Mouse (Mus musculus) hindbrain, embryonic 12.5 days (tissue): ENCODE data around the gene Ephb1. TPM values are rescaled to one million over a fixed set of nuclear protein-coding genes. Genes with fewer than 3 reads are reported as not detected.

Experiments
- ATAC-seq: fragments of 200-750 bp; cut with Nextera tagmentation; 2 replicates; pipeline ENCODE4 v1.8.0; 2017; ENCODE audit warnings: moderate TSS enrichment; ENCODE audit not compliant: low FRiP score
- H3K27ac ChIP-seq: fragments of 300-500 bp; sonication (generic); 2 replicates; pipeline ENCODE4 v1.5.1; 2016; ENCODE audit warnings: mild to moderate bottlenecking
- H3K27me3 ChIP-seq: fragments of 300-500 bp; sonication (generic); 2 replicates; pipeline ENCODE4 v1.6.1; 2016; ENCODE audit warnings: mild to moderate bottlenecking
- H3K36me3 ChIP-seq: fragments of 300-500 bp; sonication (generic); 2 replicates; pipeline ENCODE4 v1.6.1; 2016; ENCODE audit warnings: mild to moderate bottlenecking
- H3K4me1 ChIP-seq: fragments of 300-500 bp; sonication (generic); 2 replicates; pipeline ENCODE4 v1.6.1; 2016
- H3K4me2 ChIP-seq: fragments of 300-500 bp; sonication (generic); replicated peaks from 2 replicates; pipeline ENCODE4 v1.6.1; 2016; ENCODE audit warnings: mild to moderate bottlenecking
- H3K4me3 ChIP-seq: fragments of 300-500 bp; sonication (generic); 2 replicates; pipeline ENCODE4 v1.5.1; 2016; ENCODE audit warnings: mild to moderate bottlenecking
- H3K9ac ChIP-seq: fragments of 300-500 bp; sonication (generic); 2 replicates; pipeline ENCODE4 v1.6.1; 2016; ENCODE audit warnings: mild to moderate bottlenecking, moderate library complexity
- H3K9me3 ChIP-seq: fragments of 300-500 bp; sonication (generic); replicated peaks from 2 replicates; pipeline ENCODE4 v1.6.1; 2016; ENCODE audit warnings: mild to moderate bottlenecking
- WGBS: fragments of 180-500 bp; shearing (Covaris S2); methylation state at CpG from one replicate; pipeline ENCODE4 v1.1.7; 2016; 5-methylcytosine and 5-hydroxymethylcytosine counted together
- polyA plus RNA-seq: library from polyadenylated mRNA; unstranded; fragments of >200 nt; fragmentation: Nextera tagmentation; extraction: Ambion mirVana; gene quantifications from 2 replicates; pipeline ENCODE4 v1.2.1, GENCODE M21; 2016

The Ephb1 gene
- polyA plus RNA-seq, 1 experiment from 2014 or later, result 30.2 TPM

GRCm38 (mm10) chr9:102297176-102297575 is 57.3 kb downstream of the Ephb1 start:
- Histone ChIP-seq H3K9me3 (0 out of 2 replicates have a peak, but pooled peaks cover 3% of the 10 kb centered on the region), H3K9ac (no peak overlapping the region), H3K4me2 (no peak overlapping the region), H3K27ac (no peak overlapping the region), H3K27me3 (no peaks in the 10 kb centered on the region), H3K4me1 (peaks cover 5% of the 10 kb centered on the region; the same call in 1 of the 2 replicates), H3K4me3 (no peak overlapping the region), H3K36me3 (no peaks in the 10 kb centered on the region)
- 71% methylated on average over 3 of the region's 3 CpGs for WGBS
- no peak for ATAC-seq

GRCm38 (mm10) chr9:102293605-102294004 is 60.9 kb downstream of the Ephb1 start:
- 0 out of 2 replicates have a peak, but pooled peaks cover 3% of the 10 kb centered on the region for H3K9me3 ChIP-seq
- WGBS, result 92% methylated on average over 3 of the region's 3 CpGs
- H3K9ac ChIP-seq, result no peak overlapping the region
- H3K4me2 ChIP-seq, result no peak overlapping the region
- no peak for ATAC-seq
- H3K4me3 ChIP-seq, result no peak overlapping the region
- peaks cover 8% of the 10 kb centered on the region; the same call in 1 of the 2 replicates for H3K4me1 ChIP-seq
- no peak overlapping the region for H3K27ac ChIP-seq
- no peaks in the 10 kb centered on the region for H3K36me3 ChIP-seq
- H3K27me3 ChIP-seq, result no peaks in the 10 kb centered on the region

- no peak for ATAC-seq
- no peak overlapping the region for H3K4me3 ChIP-seq
- H3K4me2 ChIP-seq, result no peak overlapping the region
- 75% methylated on average over 3 of the region's 3 CpGs for WGBS
- H3K27me3 ChIP-seq, result no peaks in the 10 kb centered on the region
- 0 out of 2 replicates have a peak, but pooled peaks cover 3% of the 10 kb centered on the region for H3K9me3 ChIP-seq
- H3K36me3 ChIP-seq, result no peaks in the 10 kb centered on the region
- no peak overlapping the region for H3K9ac ChIP-seq
- H3K4me1 ChIP-seq, result 0 out of 2 replicates have a peak, but pooled peaks cover 3% of the 10 kb centered on the region
- no peak overlapping the region for H3K27ac ChIP-seq
Measured at GRCm38 (mm10) chr9:102291230-102291629, 63.3 kb downstream of the Ephb1 start.

- 0 out of 2 replicates have a peak, but pooled peaks cover 10% of the 10 kb centered on the region for H3K9me3 ChIP-seq
- H3K4me2 ChIP-seq, result no peak overlapping the region
- no peak for ATAC-seq
- H3K27me3 ChIP-seq, result no peaks in the 10 kb centered on the region
- 0 out of 2 replicates have a peak, but pooled peaks cover 3% of the 10 kb centered on the region for H3K4me1 ChIP-seq
- 92% methylated on average over 3 of the region's 3 CpGs for WGBS
- H3K4me3 ChIP-seq, result no peak overlapping the region
- no peak overlapping the region for H3K9ac ChIP-seq
- no peaks in the 10 kb centered on the region for H3K36me3 ChIP-seq
- no peak overlapping the region for H3K27ac ChIP-seq
Measured at GRCm38 (mm10) chr9:102288356-102288755, 66.1 kb downstream of the Ephb1 start.

GRCm38 (mm10) chr9:102275931-102276330 is 78.6 kb downstream of the Ephb1 start:
- Histone ChIP-seq H3K4me2 (no peak overlapping the region), H3K27ac (no peak overlapping the region), H3K9ac (no peak overlapping the region), H3K36me3 (no peaks in the 10 kb centered on the region), H3K9me3 (no peaks in the 10 kb centered on the region), H3K4me3 (no peak overlapping the region), H3K27me3 (peaks cover 6% of the 10 kb centered on the region; the same call in 1 of the 2 replicates), H3K4me1 (peaks cover 4% of the 10 kb centered on the region)
- WGBS, result 71% methylated on average over 3 of the region's 3 CpGs
- ATAC-seq, result no peak

- Histone ChIP-seq H3K27ac (no peak overlapping the region), H3K4me1 (peaks cover 4% of the 10 kb centered on the region), H3K9me3 (no peaks in the 10 kb centered on the region), H3K4me2 (no peak overlapping the region), H3K9ac (no peak overlapping the region), H3K36me3 (no peaks in the 10 kb centered on the region), H3K27me3 (peaks cover 12% of the 10 kb centered on the region), H3K4me3 (no peak overlapping the region)
- 74% methylated on average over 8 of the region's 8 CpGs for WGBS
- no peak for ATAC-seq
Measured at GRCm38 (mm10) chr9:102274016-102274415, 80.5 kb downstream of the Ephb1 start.

- peaks cover 5% of the 10 kb centered on the region for H3K4me1 ChIP-seq
- H3K27ac ChIP-seq, result no peak overlapping the region
- H3K9me3 ChIP-seq, result no peaks in the 10 kb centered on the region
- peaks cover 18% of the 10 kb centered on the region for H3K27me3 ChIP-seq
- H3K9ac ChIP-seq, result no peak overlapping the region
- H3K4me2 ChIP-seq, result no peak overlapping the region
- ATAC-seq, result no peak
- no peak overlapping the region for H3K4me3 ChIP-seq
- H3K36me3 ChIP-seq, result no peaks in the 10 kb centered on the region
- WGBS, result 61% methylated on average over 6 of the region's 6 CpGs
Measured at GRCm38 (mm10) chr9:102273469-102273808, 81.1 kb downstream of the Ephb1 start.

GRCm38 (mm10) chr9:102272731-102273468 is 81.6 kb downstream of the Ephb1 start:
- Histone ChIP-seq H3K27ac (no peak overlapping the region), H3K27me3 (peaks cover 23% of the 10 kb centered on the region), H3K4me3 (no peak overlapping the region), H3K4me1 (peaks cover 11% of the 10 kb centered on the region), H3K9ac (no peak overlapping the region), H3K36me3 (no peaks in the 10 kb centered on the region), H3K4me2 (no peak overlapping the region), H3K9me3 (no peaks in the 10 kb centered on the region)
- 68% methylated on average over 5 of the region's 5 CpGs for WGBS
- ATAC-seq, result no peak

GRCm38 (mm10) chr9:102270496-102270895 is 84.0 kb downstream of the Ephb1 start:
- no peak for ATAC-seq
- H3K9me3 ChIP-seq, result no peaks in the 10 kb centered on the region
- 90% methylated on average over 5 of the region's 5 CpGs for WGBS
- no peak overlapping the region for H3K4me2 ChIP-seq
- no peak overlapping the region for H3K9ac ChIP-seq
- H3K36me3 ChIP-seq, result no peaks in the 10 kb centered on the region
- no peak overlapping the region for H3K4me3 ChIP-seq
- peaks cover 20% of the 10 kb centered on the region for H3K4me1 ChIP-seq
- H3K27me3 ChIP-seq, result peaks cover 38% of the 10 kb centered on the region
- no peak overlapping the region for H3K27ac ChIP-seq

- ATAC-seq, result peak; percentile 46; the same call in 1 of the 2 replicates
- Histone ChIP-seq H3K27me3 (peaks cover 38% of the 10 kb centered on the region), H3K9ac (no peak overlapping the region), H3K36me3 (no peaks in the 10 kb centered on the region), H3K4me2 (peak overlapping the region; percentile 50), H3K4me3 (peak overlapping the region; percentile 20), H3K27ac (no peak overlapping the region), H3K4me1 (peaks cover 32% of the 10 kb centered on the region), H3K9me3 (no peaks in the 10 kb centered on the region)
- WGBS, result 2% methylated on average over 18 of the region's 18 CpGs
Measured at GRCm38 (mm10) chr9:102267311-102268027, 87.0 kb downstream of the Ephb1 start.

- WGBS, result 45% methylated on average over 7 of the region's 7 CpGs
- Histone ChIP-seq H3K4me3 (no peak overlapping the region), H3K4me2 (no peak overlapping the region), H3K9me3 (no peaks in the 10 kb centered on the region), H3K27me3 (peaks cover 36% of the 10 kb centered on the region), H3K9ac (no peak overlapping the region), H3K36me3 (no peaks in the 10 kb centered on the region), H3K4me1 (peaks cover 57% of the 10 kb centered on the region), H3K27ac (no peak overlapping the region)
- ATAC-seq, result no peak
Measured at GRCm38 (mm10) chr9:102263760-102264159, 90.7 kb downstream of the Ephb1 start.

GRCm38 (mm10) chr9:102262100-102262501 is 92.4 kb downstream of the Ephb1 start:
- Histone ChIP-seq H3K9ac (no peak overlapping the region), H3K4me1 (peaks cover 43% of the 10 kb centered on the region), H3K4me3 (no peak overlapping the region), H3K27me3 (peaks cover 20% of the 10 kb centered on the region), H3K36me3 (no peaks in the 10 kb centered on the region), H3K9me3 (no peaks in the 10 kb centered on the region), H3K4me2 (0 out of 2 replicates have a peak overlapping the region, but pooled peaks have one; percentile 6), H3K27ac (peak overlapping the region; percentile 68)
- peak; percentile 41 for ATAC-seq
- WGBS, result 11% methylated on average over 4 of the region's 4 CpGs
